Mouse (Mus musculus) liver, embryonic 14.5 days (tissue): ENCODE measurements at regions not wholly inside any gene's neighbourhood (a gene's known extent, or its start where the extent isn't known, plus 50 kb on each side); places are given as distances from the start of the nearest gene placed in this dataset.

Experiments used
- CTCF ChIP-seq: IDR thresholded peaks from 2 replicates; pipeline ENCODE4 v1.5.1; 2016; ENCODE audit warnings: antibody characterized with exemption, low read depth, control low read depth
- EP300 ChIP-seq: IDR thresholded peaks from 2 replicates; pipeline ENCODE4 v1.6.1; 2016; ENCODE audit warnings: antibody characterized with exemption, low read depth

DNA sequence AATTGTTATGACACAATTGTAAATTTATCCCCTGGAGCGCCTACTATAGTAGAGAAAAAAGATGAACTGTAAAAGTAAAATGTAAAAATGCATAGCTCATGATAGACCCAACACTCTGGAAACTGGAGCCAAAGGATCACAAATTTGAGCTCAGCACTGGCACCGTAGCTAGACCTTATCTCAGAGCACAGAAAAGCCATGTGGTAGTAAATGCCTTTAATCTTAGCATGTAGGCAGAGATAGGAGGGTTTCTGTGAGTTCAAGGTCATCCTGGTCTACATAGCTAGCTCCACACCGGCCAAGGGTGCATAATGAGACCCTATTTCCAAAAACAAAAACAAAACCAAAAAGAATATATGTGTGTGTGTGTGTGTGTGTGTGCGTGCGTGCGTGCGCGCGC lies 203.6 kb upstream of the Hnrnpa3 start:
- TF ChIP-seq CTCF, result no peak
- TF ChIP-seq EP300, result no peak
